Mouse (Mus musculus): Measurements from ENCODE around the gene Ccdc155. TPM values are rescaled to one million over a fixed set of nuclear protein-coding genes. Genes with fewer than 3 reads are reported as not detected.
"Not testable (repeated sequence)": the region's sequence is repeated elsewhere in the genome, so short reads cannot be mapped to it uniquely, and the experiment has no call there.

Gene Ccdc155
- polyA plus RNA-seq, 1 experiment from 2014 or later = 0.27 TPM

DNA sequence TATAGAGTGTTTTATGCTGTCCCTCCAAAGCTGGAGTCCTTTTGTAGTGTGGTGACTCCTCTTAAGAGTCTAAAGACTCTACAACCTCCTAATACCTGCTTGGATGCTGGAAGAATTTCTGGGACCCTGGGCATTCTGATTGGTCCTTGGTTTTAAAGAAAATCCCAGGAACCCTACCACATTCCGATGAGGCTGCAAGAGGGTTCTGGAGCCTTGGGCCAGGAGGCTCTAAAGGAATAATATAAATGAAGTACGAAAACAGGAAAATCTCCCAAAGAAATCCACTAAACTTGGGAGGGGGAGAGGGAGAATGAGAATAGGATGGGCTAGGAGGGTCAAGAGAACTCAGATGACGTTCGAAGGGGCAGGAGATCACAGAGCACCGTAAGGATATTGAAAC is 51.1 kb downstream of the Ccdc155 start:
- Histone ChIP-seq H3K27me3 (ENCODE audit: control insufficient read depth, insufficient read depth, low read length) (no peaks in the 10 kb centered on the region), H3K9ac (ENCODE audit: low read length) (peak overlapping the region; percentile 77), H3K27ac (ENCODE audit: low read depth, low read length) (peak overlapping the region; percentile 50), H3K4me1 (ENCODE audit: control insufficient read depth, insufficient read depth, low read length) (peaks cover 5% of the 10 kb centered on the region), H3K4me2 (ENCODE audit: low read depth) (peak overlapping the region; percentile 81), H3K36me3 (ENCODE audit: control insufficient read depth, insufficient read depth, low read length) (no peaks in the 10 kb centered on the region), H3K9me3 (ENCODE audit: control insufficient read depth, low read length) (no peaks in the 10 kb centered on the region), H3K4me3 (ENCODE audit: low read depth, low read length) (peak overlapping the region; percentile 55)
- DNase-seq (ENCODE audit: low spot score) (no peak), ATAC-seq (ENCODE audit: insufficient read depth, low FRiP score, low TSS enrichment) (no peak)
- WGBS = 5% methylated on average over 5 of the region's 5 CpGs

DNA sequence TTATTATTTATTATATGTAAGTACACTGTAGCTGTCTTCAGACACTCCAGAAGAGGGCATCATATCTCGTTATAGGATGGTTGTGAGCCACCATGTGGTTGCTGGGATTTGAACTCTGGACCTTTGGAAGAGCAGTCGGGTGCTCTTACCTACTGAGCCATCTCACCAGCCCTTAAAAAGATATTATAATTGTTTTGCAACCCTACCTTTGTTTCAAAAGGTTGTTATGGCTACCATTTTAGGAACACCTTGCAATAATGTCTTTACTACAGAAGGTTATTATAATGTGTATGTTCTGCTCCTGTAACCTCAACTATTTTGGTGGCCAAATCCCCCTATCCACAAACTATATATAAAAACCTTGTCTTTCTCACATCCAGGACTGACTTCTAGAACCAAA is 51.6 kb downstream of the Ccdc155 start:
- H3K36me3 ChIP-seq (ENCODE audit: control insufficient read depth, insufficient read depth, low read length); H3K9me3 ChIP-seq (ENCODE audit: control insufficient read depth, low read length); H3K27me3 ChIP-seq (ENCODE audit: control insufficient read depth, insufficient read depth, low read length); H3K4me1 ChIP-seq (ENCODE audit: control insufficient read depth, insufficient read depth, low read length); H3K27ac ChIP-seq (ENCODE audit: low read depth, low read length); H3K9ac ChIP-seq (ENCODE audit: low read length); DNase-seq (ENCODE audit: low spot score); H3K4me2 ChIP-seq (ENCODE audit: low read depth); ATAC-seq (ENCODE audit: insufficient read depth, low FRiP score, low TSS enrichment): not testable (repeated sequence)
- peak overlapping the region; percentile 55 for H3K4me3 ChIP-seq (ENCODE audit: low read depth, low read length)
- WGBS = 86% methylated on average over 2 of the region's 2 CpGs

DNA sequence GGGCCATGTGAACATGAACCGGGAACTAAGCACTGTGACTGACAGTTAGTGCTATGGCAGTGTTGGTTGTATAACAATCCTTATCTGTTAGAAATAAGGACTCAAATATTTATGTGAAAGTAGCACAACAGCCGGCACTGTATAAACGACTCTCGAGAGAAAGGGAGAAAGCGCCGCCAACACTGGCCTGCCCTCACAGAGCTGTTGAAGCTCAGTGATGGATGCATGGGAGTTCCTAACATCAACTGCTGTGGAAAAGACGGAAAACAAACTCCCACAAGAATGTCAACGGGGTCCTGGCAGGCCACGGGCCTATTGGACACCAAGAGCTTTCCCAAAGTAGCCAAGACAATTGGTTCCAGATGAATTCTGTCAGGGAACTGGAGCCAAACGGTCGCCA is 53.4 kb downstream of the Ccdc155 start:
- WGBS = 57% methylated on average over 11 of the region's 11 CpGs
- no peak overlapping the region for H3K9ac ChIP-seq (ENCODE audit: low read length)

GRCm38 (mm10) chr7:45150321-45150720 is 54.4 kb downstream of the Ccdc155 start:
- WGBS = 60% methylated on average over 4 of the region's 4 CpGs
- no peak overlapping the region for H3K9ac ChIP-seq (ENCODE audit: low read length)
- H3K4me3 ChIP-seq (ENCODE audit: low read depth, low read length) = no peak overlapping the region
- DNase-seq (ENCODE audit: low spot score) = no peak
- peaks cover 2% of the 10 kb centered on the region; the same call in 1 of the 2 replicates for H3K36me3 ChIP-seq (ENCODE audit: control insufficient read depth, insufficient read depth, low read length)
- H3K4me1 ChIP-seq (ENCODE audit: control insufficient read depth, insufficient read depth, low read length) = peaks cover 5% of the 10 kb centered on the region
- ATAC-seq (ENCODE audit: insufficient read depth, low FRiP score, low TSS enrichment) = no peak
- H3K27me3 ChIP-seq (ENCODE audit: control insufficient read depth, insufficient read depth, low read length) = no peaks in the 10 kb centered on the region
- no peaks in the 10 kb centered on the region for H3K9me3 ChIP-seq (ENCODE audit: control insufficient read depth, low read length)
- H3K27ac ChIP-seq (ENCODE audit: low read depth, low read length) = no peak overlapping the region
- H3K4me2 ChIP-seq (ENCODE audit: low read depth) = no peak overlapping the region

More for the DNA sequence above, 53.4 kb downstream of the Ccdc155 start:
- H3K4me3 ChIP-seq (ENCODE audit: low read depth, low read length) = no peak overlapping the region
- peaks cover 5% of the 10 kb centered on the region for H3K4me1 ChIP-seq (ENCODE audit: control insufficient read depth, insufficient read depth, low read length)
- no peaks in the 10 kb centered on the region for H3K27me3 ChIP-seq (ENCODE audit: control insufficient read depth, insufficient read depth, low read length)
- no peak for DNase-seq (ENCODE audit: low spot score)
- no peak overlapping the region for H3K27ac ChIP-seq (ENCODE audit: low read depth, low read length)
- H3K9me3 ChIP-seq (ENCODE audit: control insufficient read depth, low read length) = no peaks in the 10 kb centered on the region
- no peak for ATAC-seq (ENCODE audit: insufficient read depth, low FRiP score, low TSS enrichment)
- H3K36me3 ChIP-seq (ENCODE audit: control insufficient read depth, insufficient read depth, low read length) = peaks cover 2% of the 10 kb centered on the region; the same call in 1 of the 2 replicates
- no peak overlapping the region for H3K4me2 ChIP-seq (ENCODE audit: low read depth)

- Histone ChIP-seq H3K4me1 (ENCODE audit: control insufficient read depth, insufficient read depth, low read length) (peaks cover 5% of the 10 kb centered on the region), H3K9me3 (ENCODE audit: control insufficient read depth, low read length) (no peaks in the 10 kb centered on the region), H3K36me3 (ENCODE audit: control insufficient read depth, insufficient read depth, low read length) (peaks cover 2% of the 10 kb centered on the region; the same call in 1 of the 2 replicates), H3K9ac (ENCODE audit: low read length) (no peak overlapping the region), H3K27ac (ENCODE audit: low read depth, low read length) (no peak overlapping the region), H3K27me3 (ENCODE audit: control insufficient read depth, insufficient read depth, low read length) (no peaks in the 10 kb centered on the region), H3K4me3 (ENCODE audit: low read depth, low read length) (no peak overlapping the region), H3K4me2 (ENCODE audit: low read depth) (no peak overlapping the region)
- no peak for DNase-seq (ENCODE audit: low spot score)
- ATAC-seq (ENCODE audit: insufficient read depth, low FRiP score, low TSS enrichment) = no peak
- WGBS = 41% methylated on average over 6 of the region's 6 CpGs
These were observed 55.1 kb downstream of the Ccdc155 start for GRCm38 (mm10) chr7:45149545-45149944.

DNA sequence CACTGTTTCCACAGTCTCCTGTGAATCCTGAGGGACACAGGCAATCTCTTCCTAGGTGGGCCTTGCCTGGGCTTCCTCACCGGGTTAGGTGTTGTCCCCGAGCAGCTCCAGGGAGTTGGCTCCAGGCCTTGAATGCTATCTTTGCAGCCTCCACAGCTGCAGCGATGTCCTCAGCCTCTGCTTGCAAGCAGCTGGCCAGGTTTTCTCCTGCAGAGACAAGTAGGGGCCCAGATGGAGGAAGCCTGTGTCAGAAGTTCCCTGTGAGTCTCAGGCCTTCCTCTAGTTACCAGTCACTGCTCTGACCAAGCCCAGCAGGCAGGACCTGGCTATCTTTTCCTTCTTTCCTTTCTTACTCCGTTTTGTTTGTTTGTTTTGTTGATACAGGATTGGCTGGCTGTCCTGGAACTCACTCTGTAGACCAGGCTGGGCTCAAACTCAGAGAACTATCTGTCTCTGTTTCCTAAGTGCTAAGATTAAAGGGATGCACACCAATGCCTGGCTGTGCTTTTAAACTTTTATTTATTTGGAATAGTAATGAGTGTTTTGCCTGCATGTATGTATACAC is 56.1 kb downstream of the Ccdc155 start:
- Histone ChIP-seq H3K9me3 (ENCODE audit: control insufficient read depth, low read length) (no peaks in the 10 kb centered on the region), H3K27ac (ENCODE audit: low read depth, low read length) (no peak overlapping the region), H3K36me3 (ENCODE audit: control insufficient read depth, insufficient read depth, low read length) (peaks cover 2% of the 10 kb centered on the region; the same call in 1 of the 2 replicates), H3K4me1 (ENCODE audit: control insufficient read depth, insufficient read depth, low read length) (peaks cover 4% of the 10 kb centered on the region), H3K9ac (ENCODE audit: low read length) (no peak overlapping the region; the same call in 1 of the 2 replicates), H3K27me3 (ENCODE audit: control insufficient read depth, insufficient read depth, low read length) (no peaks in the 10 kb centered on the region), H3K4me2 (ENCODE audit: low read depth) (no peak overlapping the region), H3K4me3 (ENCODE audit: low read depth, low read length) (no peak overlapping the region)
- DNase-seq (ENCODE audit: low spot score) (no peak), ATAC-seq (ENCODE audit: insufficient read depth, low FRiP score, low TSS enrichment) (no peak)
- WGBS = 73% methylated on average over 4 of the region's 4 CpGs

- WGBS = 85% methylated on average over 11 of the region's 11 CpGs
- DNase-seq (ENCODE audit: low spot score) (no peak), ATAC-seq (ENCODE audit: insufficient read depth, low FRiP score, low TSS enrichment) (no peak)
- Histone ChIP-seq H3K27ac (ENCODE audit: low read depth, low read length) (no peak overlapping the region), H3K36me3 (ENCODE audit: control insufficient read depth, insufficient read depth, low read length) (peaks cover 3% of the 10 kb centered on the region; the same call in 1 of the 2 replicates), H3K9me3 (ENCODE audit: control insufficient read depth, low read length) (no peaks in the 10 kb centered on the region), H3K4me3 (ENCODE audit: low read depth, low read length) (no peak overlapping the region), H3K4me2 (ENCODE audit: low read depth) (no peak overlapping the region), H3K4me1 (ENCODE audit: control insufficient read depth, insufficient read depth, low read length) (no peaks in the 10 kb centered on the region), H3K9ac (ENCODE audit: low read length) (no peak overlapping the region), H3K27me3 (ENCODE audit: control insufficient read depth, insufficient read depth, low read length) (no peaks in the 10 kb centered on the region)
These were observed 56.8 kb downstream of the Ccdc155 start for GRCm38 (mm10) chr7:45147899-45148298.

GRCm38 (mm10) chr7:45147267-45147666 is 57.4 kb downstream of the Ccdc155 start:
- Histone ChIP-seq H3K36me3 (ENCODE audit: control insufficient read depth, insufficient read depth, low read length) (peaks cover 6% of the 10 kb centered on the region; the same call in 1 of the 2 replicates), H3K9ac (ENCODE audit: low read length) (no peak overlapping the region), H3K27ac (ENCODE audit: low read depth, low read length) (no peak overlapping the region), H3K4me1 (ENCODE audit: control insufficient read depth, insufficient read depth, low read length) (no peaks in the 10 kb centered on the region), H3K9me3 (ENCODE audit: control insufficient read depth, low read length) (no peaks in the 10 kb centered on the region), H3K4me3 (ENCODE audit: low read depth, low read length) (no peak overlapping the region), H3K4me2 (ENCODE audit: low read depth) (no peak overlapping the region), H3K27me3 (ENCODE audit: control insufficient read depth, insufficient read depth, low read length) (no peaks in the 10 kb centered on the region)
- 96% methylated on average over 11 of the region's 11 CpGs for WGBS
- ATAC-seq (ENCODE audit: insufficient read depth, low FRiP score, low TSS enrichment) = no peak
- DNase-seq (ENCODE audit: low spot score) = no peak

- H3K36me3 ChIP-seq (ENCODE audit: control insufficient read depth, insufficient read depth, low read length) = peaks cover 6% of the 10 kb centered on the region; the same call in 1 of the 2 replicates
These were observed 59.2 kb downstream of the Ccdc155 start for GRCm38 (mm10) chr7:45145460-45145859.

More at GRCm38 (mm10) chr7:45145460-45145859, 59.2 kb downstream of the Ccdc155 start:
- DNase-seq (ENCODE audit: low spot score) (no peak), ATAC-seq (ENCODE audit: insufficient read depth, low FRiP score, low TSS enrichment) (no peak)
- no peak overlapping the region for H3K4me3 ChIP-seq (ENCODE audit: low read depth, low read length)
- WGBS = 94% methylated on average over 8 of the region's 8 CpGs
- H3K9ac ChIP-seq (ENCODE audit: low read length) = no peak overlapping the region
- H3K27ac ChIP-seq (ENCODE audit: low read depth, low read length) = no peak overlapping the region
- no peaks in the 10 kb centered on the region for H3K4me1 ChIP-seq (ENCODE audit: control insufficient read depth, insufficient read depth, low read length)
- H3K4me2 ChIP-seq (ENCODE audit: low read depth) = no peak overlapping the region
- no peaks in the 10 kb centered on the region for H3K9me3 ChIP-seq (ENCODE audit: control insufficient read depth, low read length)
- H3K27me3 ChIP-seq (ENCODE audit: control insufficient read depth, insufficient read depth, low read length) = no peaks in the 10 kb centered on the region

All from neural tube, embryonic 11.5 days (tissue).